Mouse (Mus musculus): Measurements from ENCODE around the gene Gm15737. TPM values are rescaled to one million over a fixed set of nuclear protein-coding genes. Genes with fewer than 3 reads are reported as not detected.

Gene Gm15737
- polyA plus RNA-seq, 1 experiment from 2014 or later: not detected

- no peak for ATAC-seq (replicated peaks)
- H3K9ac ChIP-seq: no peak overlapping the region
- 93% methylated on average over 4 of the region's 4 CpGs for WGBS
- H3K4me3 ChIP-seq: no peak overlapping the region
- no peaks in the 10 kb centered on the region for H3K9me3 ChIP-seq
- H3K27me3 ChIP-seq (replicated peaks): no peaks in the 10 kb centered on the region
- H3K4me2 ChIP-seq: no peak overlapping the region
- no peaks in the 10 kb centered on the region for H3K36me3 ChIP-seq (replicated peaks)
- H3K27ac ChIP-seq: no peak overlapping the region
- no peaks in the 10 kb centered on the region for H3K4me1 ChIP-seq
Measured at GRCm38 (mm10) chr6:92877236-92877635, 8.1 kb downstream of the Gm15737 start.

GRCm38 (mm10) chr6:92878771-92879170, 9.6 kb downstream of the Gm15737 start:
- ATAC-seq (replicated peaks): no peak
- no peak overlapping the region for H3K4me3 ChIP-seq
- 88% methylated on average over 5 of the region's 5 CpGs for WGBS
- no peak overlapping the region for H3K27ac ChIP-seq
- H3K36me3 ChIP-seq (replicated peaks): no peaks in the 10 kb centered on the region
- no peaks in the 10 kb centered on the region for H3K27me3 ChIP-seq (replicated peaks)
- H3K9me3 ChIP-seq: no peaks in the 10 kb centered on the region
- H3K9ac ChIP-seq: no peak overlapping the region
- H3K4me1 ChIP-seq: peaks cover 8% of the 10 kb centered on the region; the same call in 1 of the 2 replicates
- H3K4me2 ChIP-seq: no peak overlapping the region

GRCm38 (mm10) chr6:92879700-92880265, 10.6 kb downstream of the Gm15737 start:
- H3K36me3 ChIP-seq (replicated peaks): no peaks in the 10 kb centered on the region
- H3K4me1 ChIP-seq: peaks cover 8% of the 10 kb centered on the region; the same call in 1 of the 2 replicates
- ATAC-seq (replicated peaks): no peak
- WGBS: 62% methylated on average over 14 of the region's 14 CpGs
- no peaks in the 10 kb centered on the region for H3K9me3 ChIP-seq
- H3K4me3 ChIP-seq: no peak overlapping the region
- H3K9ac ChIP-seq: no peak overlapping the region
- H3K27me3 ChIP-seq (replicated peaks): no peaks in the 10 kb centered on the region
- H3K27ac ChIP-seq: no peak overlapping the region
- H3K4me2 ChIP-seq: no peak overlapping the region

- Histone ChIP-seq H3K9ac (no peak overlapping the region), H3K4me1 (peaks cover 8% of the 10 kb centered on the region; the same call in 1 of the 2 replicates), H3K27me3 (replicated peaks) (no peaks in the 10 kb centered on the region), H3K9me3 (no peaks in the 10 kb centered on the region), H3K36me3 (replicated peaks) (no peaks in the 10 kb centered on the region), H3K27ac (no peak overlapping the region), H3K4me2 (no peak overlapping the region), H3K4me3 (no peak overlapping the region)
- ATAC-seq (replicated peaks): no peak
- WGBS: 65% methylated on average over 5 of the region's 5 CpGs
Measured at GRCm38 (mm10) chr6:92882446-92882845, 13.3 kb downstream of the Gm15737 start.

GRCm38 (mm10) chr6:92883131-92883900, 14.2 kb downstream of the Gm15737 start:
- 13% methylated on average over 9 of the region's 9 CpGs for WGBS
- Histone ChIP-seq H3K36me3 (replicated peaks) (no peaks in the 10 kb centered on the region), H3K4me3 (no peak overlapping the region), H3K4me2 (no peak overlapping the region), H3K4me1 (peaks cover 8% of the 10 kb centered on the region; the same call in 1 of the 2 replicates), H3K27ac (no peak overlapping the region), H3K27me3 (replicated peaks) (no peaks in the 10 kb centered on the region), H3K9me3 (no peaks in the 10 kb centered on the region), H3K9ac (no peak overlapping the region)
- no peak for ATAC-seq (replicated peaks)

- no peaks in the 10 kb centered on the region for H3K36me3 ChIP-seq (replicated peaks)
- no peak overlapping the region for H3K27ac ChIP-seq
- H3K4me3 ChIP-seq: no peak overlapping the region
- H3K9me3 ChIP-seq: no peaks in the 10 kb centered on the region
- no peaks in the 10 kb centered on the region for H3K4me1 ChIP-seq
- no peak overlapping the region for H3K4me2 ChIP-seq
- no peak overlapping the region for H3K9ac ChIP-seq
- H3K27me3 ChIP-seq (replicated peaks): no peaks in the 10 kb centered on the region
- WGBS: 94% methylated on average over 1 of the region's 1 CpGs
- no peak for ATAC-seq (replicated peaks)
Measured at GRCm38 (mm10) chr6:92891535-92891934, 22.4 kb downstream of the Gm15737 start.

- Histone ChIP-seq H3K4me2 (no peak overlapping the region), H3K27me3 (replicated peaks) (no peaks in the 10 kb centered on the region), H3K4me1 (no peaks in the 10 kb centered on the region), H3K9ac (no peak overlapping the region), H3K27ac (no peak overlapping the region), H3K36me3 (replicated peaks) (no peaks in the 10 kb centered on the region), H3K9me3 (no peaks in the 10 kb centered on the region), H3K4me3 (no peak overlapping the region)
- 84% methylated on average over 1 of the region's 1 CpGs for WGBS
- no peak for ATAC-seq (replicated peaks)
Measured at GRCm38 (mm10) chr6:92904037-92904436, 34.9 kb downstream of the Gm15737 start.

GRCm38 (mm10) chr6:92904491-92904890, 35.3 kb downstream of the Gm15737 start:
- Histone ChIP-seq H3K27ac (no peak overlapping the region), H3K27me3 (replicated peaks) (no peaks in the 10 kb centered on the region), H3K9me3 (no peaks in the 10 kb centered on the region), H3K9ac (no peak overlapping the region), H3K4me1 (no peaks in the 10 kb centered on the region), H3K4me3 (no peak overlapping the region), H3K4me2 (no peak overlapping the region), H3K36me3 (replicated peaks) (no peaks in the 10 kb centered on the region)
- ATAC-seq (replicated peaks): no peak
- 62% methylated on average over 2 of the region's 2 CpGs for WGBS

- ATAC-seq (replicated peaks): no peak
- Histone ChIP-seq H3K4me3 (no peak overlapping the region), H3K27me3 (replicated peaks) (no peaks in the 10 kb centered on the region), H3K27ac (no peak overlapping the region), H3K9me3 (no peaks in the 10 kb centered on the region), H3K4me2 (no peak overlapping the region), H3K9ac (no peak overlapping the region), H3K36me3 (replicated peaks) (no peaks in the 10 kb centered on the region), H3K4me1 (no peaks in the 10 kb centered on the region)
- WGBS: 34% methylated on average over 5 of the region's 5 CpGs
Measured at GRCm38 (mm10) chr6:92905922-92906321, 36.8 kb downstream of the Gm15737 start.

GRCm38 (mm10) chr6:92909361-92909760, 40.2 kb downstream of the Gm15737 start:
- Histone ChIP-seq H3K9ac (no peak overlapping the region), H3K4me1 (no peaks in the 10 kb centered on the region), H3K4me2 (no peak overlapping the region), H3K27me3 (replicated peaks) (no peaks in the 10 kb centered on the region), H3K9me3 (no peaks in the 10 kb centered on the region), H3K36me3 (replicated peaks) (no peaks in the 10 kb centered on the region), H3K4me3 (no peak overlapping the region), H3K27ac (no peak overlapping the region)
- ATAC-seq (replicated peaks): no peak
- 71% methylated on average over 8 of the region's 8 CpGs for WGBS

- no peak for ATAC-seq (replicated peaks)
- Histone ChIP-seq H3K36me3 (replicated peaks) (no peaks in the 10 kb centered on the region), H3K4me2 (no peak overlapping the region), H3K27me3 (replicated peaks) (no peaks in the 10 kb centered on the region), H3K9me3 (no peaks in the 10 kb centered on the region), H3K27ac (no peak overlapping the region), H3K9ac (no peak overlapping the region), H3K4me1 (no peaks in the 10 kb centered on the region), H3K4me3 (no peak overlapping the region)
- 88% methylated on average over 3 of the region's 3 CpGs for WGBS
Measured at GRCm38 (mm10) chr6:92910611-92911010, 41.5 kb downstream of the Gm15737 start.

GRCm38 (mm10) chr6:92920938-92921689, 52.0 kb downstream of the Gm15737 start:
- H3K36me3 ChIP-seq (replicated peaks): no peaks in the 10 kb centered on the region
- H3K4me1 ChIP-seq: no peaks in the 10 kb centered on the region
- 75% methylated on average over 10 of the region's 10 CpGs for WGBS
- H3K4me3 ChIP-seq: no peak overlapping the region
- ATAC-seq (replicated peaks): no peak
- no peaks in the 10 kb centered on the region for H3K27me3 ChIP-seq (replicated peaks)
- no peak overlapping the region for H3K4me2 ChIP-seq
- no peaks in the 10 kb centered on the region for H3K9me3 ChIP-seq
- H3K9ac ChIP-seq: no peak overlapping the region
- no peak overlapping the region for H3K27ac ChIP-seq

Measured in midbrain, embryonic 15.5 days (tissue).